Mouse (Mus musculus): ENCODE data around the gene Pax3.

GRCm38 (mm10) chr1:78191331-78191730 lies 5.6 kb downstream of the Pax3 start:
- TF ChIP-seq CTCF (IDR thresholded peaks at IDR 0.05; ENCODE audit: low read depth, low read length) (no peak), POLR2A (IDR thresholded peaks at IDR 0.05; ENCODE audit: borderline replicate concordance, low read depth, low read length) (no peak)

Data from bone marrow macrophage, adult 2 months (primary cell).